Mouse (Mus musculus): ENCODE measurements around the gene Btbd35f19.
"Not testable (repeated sequence)": the region's sequence is repeated elsewhere in the genome, so short reads cannot be mapped to it uniquely, and the experiment has no call there.

DNA sequence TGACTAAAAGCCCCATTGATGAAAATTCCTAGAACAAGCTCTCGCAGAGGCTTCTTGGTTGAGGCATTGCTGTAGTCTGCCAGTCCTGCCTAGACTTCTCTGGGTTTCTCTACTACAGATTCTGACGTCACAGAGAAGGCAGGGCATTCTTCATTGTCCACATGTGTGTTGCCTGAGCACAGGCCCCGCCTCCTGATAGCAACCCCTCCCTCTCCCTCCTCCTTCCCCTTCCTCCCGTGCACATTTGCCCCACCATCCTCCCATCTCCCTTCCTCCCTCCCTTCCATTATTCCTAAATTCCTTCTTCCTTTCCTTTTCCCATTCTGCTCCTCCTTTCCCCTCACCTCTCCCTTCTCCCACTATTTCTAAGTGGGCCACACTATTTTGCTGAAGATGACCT is at the start of gene Btbd35f19:
- not testable (repeated sequence) for TF ChIP-seq POLR2A (IDR thresholded peaks at IDR 0.05; ENCODE audit: low read depth, low read length); CTCF (IDR thresholded peaks at IDR 0.05; ENCODE audit: borderline replicate concordance, insufficient read depth, low read length)
